Mouse (Mus musculus) ES-E14 (cell line): Measurements from ENCODE around the gene Anapc2.

Experiments
- CHD2 ChIP-seq: IDR thresholded peaks from 2 replicates; pipeline ENCODE4 v1.6.1; 2014; ENCODE audit warnings: mild to moderate bottlenecking, low read depth, low read length, inconsistent platforms
- HCFC1 ChIP-seq: IDR thresholded peaks from 2 replicates; pipeline ENCODE4 v1.6.1; 2012; ENCODE audit warnings: low read length, inconsistent platforms, borderline replicate concordance; ENCODE audit not compliant: insufficient read depth
- MAFK ChIP-seq: IDR thresholded peaks from 2 replicates; pipeline ENCODE4 v1.6.1; 2014; ENCODE audit warnings: mild to moderate bottlenecking, low read depth, low read length, inconsistent platforms; ENCODE audit not compliant: insufficient read depth
- ZC3H11A ChIP-seq: IDR thresholded peaks from 2 replicates; pipeline ENCODE4 v1.6.1; 2012; ENCODE audit warnings: low read depth, mild to moderate bottlenecking, inconsistent platforms, low read length, borderline replicate concordance

- TF ChIP-seq ZC3H11A (no peak), CHD2 (no peak), HCFC1 (peak; percentile 56; the same call in 1 of the 2 replicates), MAFK (no peak)
These were observed 31.4 kb upstream of the Anapc2 start for GRCm38 (mm10) chr2:25240723-25241437.
